Mouse (Mus musculus): ENCODE measurements at regions not wholly inside any gene's neighbourhood (a gene's known extent, or its start where the extent isn't known, plus 50 kb on each side); places are given as distances from the start of the nearest gene placed in this dataset.

DNA sequence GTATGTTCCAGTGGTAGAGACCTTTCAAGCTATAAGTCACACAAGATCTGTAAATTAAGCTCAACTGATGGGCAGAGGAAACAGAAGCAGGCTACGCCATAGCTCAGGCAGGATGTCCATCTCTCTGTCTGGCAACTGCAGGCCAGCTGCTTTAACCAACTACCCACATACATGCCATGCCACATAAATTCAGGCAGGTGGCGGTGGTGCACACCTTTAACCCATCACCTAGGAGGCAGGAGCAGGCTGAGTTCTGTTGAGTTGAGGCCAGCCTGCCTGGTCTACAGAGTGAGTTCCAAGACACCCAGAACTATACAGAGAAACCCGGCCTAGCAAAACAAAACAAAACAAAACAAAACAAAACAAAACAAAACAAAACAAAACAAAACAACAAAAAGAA, 289.1 kb upstream of the Sash1 start:
- TF ChIP-seq POLR2A (IDR thresholded peaks at IDR 0.05; ENCODE audit: borderline replicate concordance, extremely low read depth, insufficient read depth, insufficient read length) = no peak
- Histone ChIP-seq H3K27me3 (ENCODE audit: control insufficient read depth, insufficient read depth, low read length) (no peaks in the 10 kb centered on the region), H3K9ac (ENCODE audit: low read depth, low read length, severe bottlenecking) (no peak overlapping the region), H3K4me1 (ENCODE audit: control insufficient read depth, insufficient read depth, low read length) (no peaks in the 10 kb centered on the region), H3K27ac (replicated peaks; ENCODE audit: low read depth, low read length) (no peak overlapping the region), H3K9me3 (ENCODE audit: control insufficient read depth, low read length) (no peaks in the 10 kb centered on the region), H3K4me2 (replicated peaks; ENCODE audit: low read depth, low read length, severe bottlenecking) (no peak overlapping the region), H3K36me3 (ENCODE audit: control insufficient read depth, insufficient read depth, low read length) (no peaks in the 10 kb centered on the region), H3K4me3 (replicated peaks; ENCODE audit: low read length) (no peak overlapping the region)
- 71% methylated on average over 3 of the region's 3 CpGs for WGBS
- ATAC-seq (ENCODE audit: low FRiP score, low read depth) = no peak
- DNase-seq (ENCODE audit: low spot score) = no peak

DNA sequence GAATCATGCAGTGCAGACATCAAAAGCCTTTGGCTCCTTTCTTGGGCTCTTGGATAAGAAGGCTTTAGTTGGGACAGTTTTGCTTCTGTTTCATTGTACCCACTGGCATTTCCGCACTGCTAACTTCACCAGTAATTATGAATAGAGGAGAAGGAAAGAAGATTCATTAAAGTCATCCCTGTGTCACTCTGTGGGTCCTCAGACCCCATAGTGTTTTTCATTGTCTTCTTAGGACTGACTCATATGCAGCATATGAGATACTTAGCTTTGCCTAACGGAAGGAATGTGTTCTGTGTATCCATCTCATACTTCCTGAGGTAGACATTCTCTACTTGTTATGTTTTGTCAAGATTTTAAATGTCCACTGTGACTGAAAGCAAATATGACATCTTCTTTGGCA, 287.6 kb upstream of the Sash1 start:
- H3K9me3 ChIP-seq (ENCODE audit: control insufficient read depth, low read length) = no peaks in the 10 kb centered on the region
- H3K4me3 ChIP-seq (replicated peaks; ENCODE audit: low read length) = no peak overlapping the region
- no peaks in the 10 kb centered on the region for H3K4me1 ChIP-seq (ENCODE audit: control insufficient read depth, insufficient read depth, low read length)
- 86% methylated on average over 2 of the region's 2 CpGs for WGBS
- ATAC-seq (ENCODE audit: low FRiP score, low read depth) (no peak), DNase-seq (ENCODE audit: low spot score) (no peak)
- no peak overlapping the region for H3K9ac ChIP-seq (ENCODE audit: low read depth, low read length, severe bottlenecking)
- H3K27ac ChIP-seq (replicated peaks; ENCODE audit: low read depth, low read length) = no peak overlapping the region
- H3K36me3 ChIP-seq (ENCODE audit: control insufficient read depth, insufficient read depth, low read length) = no peaks in the 10 kb centered on the region
- H3K4me2 ChIP-seq (replicated peaks; ENCODE audit: low read depth, low read length, severe bottlenecking) = no peak overlapping the region
- no peaks in the 10 kb centered on the region for H3K27me3 ChIP-seq (ENCODE audit: control insufficient read depth, insufficient read depth, low read length)
- TF ChIP-seq POLR2A (IDR thresholded peaks at IDR 0.05; ENCODE audit: borderline replicate concordance, extremely low read depth, insufficient read depth, insufficient read length) = no peak

DNA sequence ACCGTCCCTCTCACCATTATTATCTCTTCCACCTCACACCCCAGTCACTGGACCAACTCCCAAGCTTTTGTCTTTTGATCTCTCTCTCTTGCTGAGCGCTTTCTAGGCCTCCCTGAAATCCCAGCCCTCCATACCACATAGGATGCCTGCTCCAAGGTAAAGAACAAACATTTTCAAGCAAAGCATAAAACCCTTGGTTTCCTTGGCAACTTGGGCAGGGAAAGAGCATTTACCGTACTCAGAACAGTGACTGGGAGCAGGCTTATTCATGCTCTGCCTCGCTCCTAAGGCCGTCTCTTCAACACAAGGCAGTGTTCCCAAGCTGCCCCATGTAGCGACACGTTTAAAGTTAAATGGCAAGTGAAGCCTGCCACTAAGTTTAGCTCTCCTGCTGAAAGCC, 282.9 kb upstream of the Sash1 start:
- no peaks in the 10 kb centered on the region for H3K27me3 ChIP-seq (ENCODE audit: control insufficient read depth, insufficient read depth, low read length)
- H3K9ac ChIP-seq (ENCODE audit: low read depth, low read length, severe bottlenecking) = no peak overlapping the region
- H3K4me2 ChIP-seq (replicated peaks; ENCODE audit: low read depth, low read length, severe bottlenecking) = no peak overlapping the region
- 85% methylated on average over 7 of the region's 7 CpGs for WGBS
- H3K27ac ChIP-seq (replicated peaks; ENCODE audit: low read depth, low read length) = no peak overlapping the region
- no peak for DNase-seq (ENCODE audit: low spot score)
- no peak for TF ChIP-seq POLR2A (IDR thresholded peaks at IDR 0.05; ENCODE audit: borderline replicate concordance, extremely low read depth, insufficient read depth, insufficient read length)
- H3K4me3 ChIP-seq (replicated peaks; ENCODE audit: low read length) = no peak overlapping the region
- H3K4me1 ChIP-seq (ENCODE audit: control insufficient read depth, insufficient read depth, low read length) = no peaks in the 10 kb centered on the region
- no peaks in the 10 kb centered on the region for H3K9me3 ChIP-seq (ENCODE audit: control insufficient read depth, low read length)
- ATAC-seq (ENCODE audit: low FRiP score, low read depth) = no peak
- no peaks in the 10 kb centered on the region for H3K36me3 ChIP-seq (ENCODE audit: control insufficient read depth, insufficient read depth, low read length)

DNA sequence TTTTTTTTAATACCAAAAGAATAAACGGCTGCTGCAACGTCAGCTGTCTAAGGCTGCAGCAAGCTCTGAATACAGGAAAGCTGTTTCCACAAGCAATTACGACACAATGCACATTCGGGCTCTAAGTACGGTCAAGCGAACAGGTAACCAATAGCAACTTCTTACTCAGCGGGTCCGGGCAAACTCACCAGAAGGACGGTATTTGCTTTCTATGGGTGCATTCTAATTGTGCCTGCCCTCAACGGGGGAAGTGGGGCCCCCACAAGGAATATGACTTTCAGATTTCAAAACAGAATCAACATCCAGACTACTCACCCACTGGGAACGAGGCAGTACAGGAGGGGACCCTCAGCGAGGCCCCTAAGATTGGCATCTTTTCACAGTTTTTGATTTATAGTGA, 280.1 kb upstream of the Sash1 start:
- H3K4me1 ChIP-seq (ENCODE audit: control insufficient read depth, insufficient read depth, low read length) = no peaks in the 10 kb centered on the region
- no peak for ATAC-seq (ENCODE audit: low FRiP score, low read depth)
- H3K27me3 ChIP-seq (ENCODE audit: control insufficient read depth, insufficient read depth, low read length) = no peaks in the 10 kb centered on the region
- H3K9ac ChIP-seq (ENCODE audit: low read depth, low read length, severe bottlenecking) = no peak overlapping the region
- H3K27ac ChIP-seq (replicated peaks; ENCODE audit: low read depth, low read length) = no peak overlapping the region
- DNase-seq (ENCODE audit: low spot score) = no peak
- H3K4me3 ChIP-seq (replicated peaks; ENCODE audit: low read length) = no peak overlapping the region
- H3K4me2 ChIP-seq (replicated peaks; ENCODE audit: low read depth, low read length, severe bottlenecking) = no peak overlapping the region
- H3K9me3 ChIP-seq (ENCODE audit: control insufficient read depth, low read length) = no peaks in the 10 kb centered on the region
- WGBS = 79% methylated on average over 12 of the region's 12 CpGs
- no peak for TF ChIP-seq POLR2A (IDR thresholded peaks at IDR 0.05; ENCODE audit: borderline replicate concordance, extremely low read depth, insufficient read depth, insufficient read length)
- H3K36me3 ChIP-seq (ENCODE audit: control insufficient read depth, insufficient read depth, low read length) = no peaks in the 10 kb centered on the region

DNA sequence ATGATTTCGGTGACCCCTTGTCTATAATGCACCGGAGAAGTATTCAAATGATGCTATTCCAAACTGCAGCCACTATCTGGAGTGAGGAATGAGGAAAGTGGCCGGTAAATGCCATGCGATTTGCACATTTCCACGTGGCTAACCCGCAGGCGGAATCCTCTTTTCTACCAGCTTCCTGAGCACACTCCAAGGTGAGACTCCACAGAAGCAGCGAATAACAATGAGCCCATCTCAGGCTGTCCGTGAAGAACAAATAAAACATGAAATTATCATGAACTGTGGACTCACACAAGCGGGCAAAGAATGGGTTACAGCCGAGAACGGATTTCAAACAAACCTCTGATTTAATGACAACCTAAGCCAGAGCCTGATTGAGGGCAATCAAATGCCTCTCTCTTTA, 279.7 kb upstream of the Sash1 start:
- no peak overlapping the region for H3K27ac ChIP-seq (replicated peaks; ENCODE audit: low read depth, low read length)
- H3K27me3 ChIP-seq (ENCODE audit: control insufficient read depth, insufficient read depth, low read length) = no peaks in the 10 kb centered on the region
- no peak for ATAC-seq (ENCODE audit: low FRiP score, low read depth)
- H3K4me1 ChIP-seq (ENCODE audit: control insufficient read depth, insufficient read depth, low read length) = no peaks in the 10 kb centered on the region
- H3K9ac ChIP-seq (ENCODE audit: low read depth, low read length, severe bottlenecking) = no peak overlapping the region
- H3K4me2 ChIP-seq (replicated peaks; ENCODE audit: low read depth, low read length, severe bottlenecking) = no peak overlapping the region
- WGBS = 85% methylated on average over 12 of the region's 12 CpGs
- no peaks in the 10 kb centered on the region for H3K36me3 ChIP-seq (ENCODE audit: control insufficient read depth, insufficient read depth, low read length)
- DNase-seq (ENCODE audit: low spot score) = no peak
- H3K4me3 ChIP-seq (replicated peaks; ENCODE audit: low read length) = no peak overlapping the region
- no peaks in the 10 kb centered on the region for H3K9me3 ChIP-seq (ENCODE audit: control insufficient read depth, low read length)
- TF ChIP-seq POLR2A (IDR thresholded peaks at IDR 0.05; ENCODE audit: borderline replicate concordance, extremely low read depth, insufficient read depth, insufficient read length) = no peak

DNA sequence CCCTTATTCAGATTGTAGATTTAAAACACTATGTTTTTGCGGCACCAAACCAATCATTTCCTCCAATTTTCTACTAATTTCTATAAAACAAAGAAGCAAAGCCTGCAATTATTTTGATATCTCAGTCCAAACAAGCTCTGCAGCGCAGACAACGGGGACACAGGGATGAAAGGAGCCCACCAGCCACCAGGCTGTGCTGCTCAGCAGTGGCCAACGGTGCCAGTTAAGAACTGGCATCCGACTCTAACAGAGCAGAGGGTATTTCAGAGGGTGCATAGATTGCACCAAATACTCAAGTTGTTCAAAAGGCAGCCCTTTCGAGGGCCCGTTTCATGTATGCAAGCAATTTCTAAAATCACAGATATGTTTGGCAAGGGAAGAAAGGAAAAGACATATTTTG, 278.5 kb upstream of the Sash1 start:
- Histone ChIP-seq H3K27ac (replicated peaks; ENCODE audit: low read depth, low read length) (no peak overlapping the region), H3K27me3 (ENCODE audit: control insufficient read depth, insufficient read depth, low read length) (no peaks in the 10 kb centered on the region), H3K36me3 (ENCODE audit: control insufficient read depth, insufficient read depth, low read length) (no peaks in the 10 kb centered on the region), H3K4me1 (ENCODE audit: control insufficient read depth, insufficient read depth, low read length) (no peaks in the 10 kb centered on the region), H3K4me2 (replicated peaks; ENCODE audit: low read depth, low read length, severe bottlenecking) (no peak overlapping the region), H3K9me3 (ENCODE audit: control insufficient read depth, low read length) (no peaks in the 10 kb centered on the region), H3K4me3 (replicated peaks; ENCODE audit: low read length) (no peak overlapping the region), H3K9ac (ENCODE audit: low read depth, low read length, severe bottlenecking) (no peak overlapping the region)
- ATAC-seq (ENCODE audit: low FRiP score, low read depth) (no peak), DNase-seq (ENCODE audit: low spot score) (no peak)
- TF ChIP-seq POLR2A (IDR thresholded peaks at IDR 0.05; ENCODE audit: borderline replicate concordance, extremely low read depth, insufficient read depth, insufficient read length) = no peak
- 84% methylated on average over 7 of the region's 7 CpGs for WGBS
